Mouse (Mus musculus): ENCODE data around the gene Tpgs1. TPM values are rescaled to one million over a fixed set of nuclear protein-coding genes. Genes with fewer than 3 reads are reported as not detected.

Tpgs1 gene
- polyA plus RNA-seq, 1 experiment from 2014 or later = 124 TPM

DNA sequence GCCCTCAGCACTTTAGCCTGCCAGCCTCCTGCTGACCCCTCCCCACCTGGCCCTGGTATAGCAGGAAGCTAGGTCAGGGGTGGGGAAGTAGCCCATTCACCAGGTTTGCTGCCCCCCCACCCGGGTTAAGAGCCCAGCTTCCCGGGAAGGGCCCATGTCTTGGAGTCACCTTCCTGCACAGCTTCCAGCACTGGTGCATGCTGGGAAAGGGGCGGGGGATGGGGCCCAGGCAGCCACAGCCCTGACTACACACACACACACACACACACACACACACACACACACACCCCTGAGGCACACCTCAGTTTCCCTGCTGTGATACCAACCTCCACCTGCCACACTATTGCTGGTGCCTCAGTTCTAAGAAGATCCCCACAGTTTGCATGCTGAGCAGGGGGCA, 7.3 kb upstream of the Tpgs1 start:
- Histone ChIP-seq H3K36me3 (ENCODE audit: control insufficient read depth, insufficient read depth, low read length) (no peaks in the 10 kb centered on the region), H3K4me1 (ENCODE audit: control insufficient read depth, insufficient read depth, low read depth, low read length) (no peaks in the 10 kb centered on the region), H3K27ac (ENCODE audit: low read depth, low read length) (no peak overlapping the region), H3K9ac (ENCODE audit: low read depth, low read length) (no peak overlapping the region; the same call in 1 of the 2 replicates), H3K9me3 (ENCODE audit: control insufficient read depth, low read length) (no peaks in the 10 kb centered on the region), H3K27me3 (replicated peaks; ENCODE audit: control insufficient read depth, insufficient read depth, low read length) (no peaks in the 10 kb centered on the region), H3K4me2 (ENCODE audit: low read length) (no peak overlapping the region), H3K4me3 (ENCODE audit: low read length) (no peak overlapping the region)
- WGBS = 53% methylated on average over 3 of the region's 3 CpGs
- ATAC-seq = no peak

DNA sequence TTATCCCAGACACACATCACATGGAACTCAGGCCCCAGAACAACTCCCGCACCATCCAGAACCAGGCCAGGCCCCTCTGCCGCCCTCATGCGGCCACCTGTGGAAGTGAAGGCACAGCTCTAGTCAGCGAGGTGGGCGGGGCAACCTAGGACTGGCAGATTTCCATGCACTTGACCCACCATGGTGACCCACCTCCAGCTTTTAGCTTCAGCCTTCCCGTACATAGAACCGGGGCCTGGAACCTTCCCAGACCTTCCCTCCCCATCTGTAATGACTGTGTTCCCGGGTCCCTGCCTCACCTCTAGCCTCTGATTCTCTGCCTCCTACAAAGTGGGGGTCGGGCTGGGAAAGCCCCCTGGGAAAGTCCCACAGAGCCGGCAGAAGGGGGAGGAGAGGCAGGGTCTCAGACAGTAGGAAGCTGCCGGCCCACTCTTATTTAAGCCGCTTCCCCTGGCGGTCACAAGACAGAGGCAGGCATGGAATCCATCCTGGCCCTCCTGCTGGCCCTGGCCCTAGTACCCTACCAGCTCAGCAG, 5.0 kb upstream of the Tpgs1 start, which contains the start of gene Madcam1:
Gene Madcam1 (plus strand): TSS at position 429 of the 535 bp plus-strand sequence.
- no peak within 1 kb of the TSS for H3K4me2 ChIP-seq (ENCODE audit: low read length)
- H3K27me3 ChIP-seq (replicated peaks; ENCODE audit: control insufficient read depth, insufficient read depth, low read length) = no peaks in the 10 kb centered on the region
- H3K9me3 ChIP-seq (ENCODE audit: control insufficient read depth, low read length) = no peaks in the 10 kb centered on the region
- H3K27ac ChIP-seq (ENCODE audit: low read depth, low read length) = no peak within 1 kb of the TSS
- no peak within 1 kb of the TSS for H3K9ac ChIP-seq (ENCODE audit: low read depth, low read length)
- WGBS = 9% methylated on average over 12 of the region's 13 CpGs
- no peak within 1 kb of the TSS for H3K4me3 ChIP-seq (ENCODE audit: low read length)
- peaks cover 7% of the 10 kb centered on the region for H3K4me1 ChIP-seq (ENCODE audit: control insufficient read depth, insufficient read depth, low read depth, low read length)
- ATAC-seq = no peak
- H3K36me3 ChIP-seq (ENCODE audit: control insufficient read depth, insufficient read depth, low read length) = no peaks in the 10 kb centered on the region

DNA sequence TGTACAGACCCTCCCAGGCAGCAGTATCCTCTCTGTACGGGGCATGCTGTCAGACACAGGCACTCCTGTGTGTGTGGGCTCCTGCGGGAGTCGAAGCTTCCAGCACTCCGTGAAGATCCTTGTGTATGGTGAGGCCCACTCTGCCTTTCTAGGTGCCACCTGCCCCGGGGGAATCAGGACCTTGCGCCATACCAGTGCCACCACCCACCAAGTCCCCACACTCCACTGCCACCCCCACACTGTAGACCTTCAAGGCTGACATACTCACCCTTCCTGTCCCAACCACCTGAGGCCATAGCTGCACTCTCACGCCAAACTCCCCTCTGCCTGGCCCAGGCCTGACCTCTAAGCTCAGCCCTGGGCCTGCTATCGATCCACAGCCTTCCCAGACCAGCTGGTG, 4.1 kb upstream of the Tpgs1 start:
- Histone ChIP-seq H3K4me1 (ENCODE audit: control insufficient read depth, insufficient read depth, low read depth, low read length) (peaks cover 7% of the 10 kb centered on the region), H3K4me2 (ENCODE audit: low read length) (no peak overlapping the region), H3K36me3 (ENCODE audit: control insufficient read depth, insufficient read depth, low read length) (no peaks in the 10 kb centered on the region), H3K27me3 (replicated peaks; ENCODE audit: control insufficient read depth, insufficient read depth, low read length) (no peaks in the 10 kb centered on the region), H3K27ac (ENCODE audit: low read depth, low read length) (no peak overlapping the region), H3K9ac (ENCODE audit: low read depth, low read length) (no peak overlapping the region), H3K4me3 (ENCODE audit: low read length) (no peak overlapping the region), H3K9me3 (ENCODE audit: control insufficient read depth, low read length) (no peaks in the 10 kb centered on the region)
- ATAC-seq = no peak
- WGBS = 82% methylated on average over 8 of the region's 8 CpGs

DNA sequence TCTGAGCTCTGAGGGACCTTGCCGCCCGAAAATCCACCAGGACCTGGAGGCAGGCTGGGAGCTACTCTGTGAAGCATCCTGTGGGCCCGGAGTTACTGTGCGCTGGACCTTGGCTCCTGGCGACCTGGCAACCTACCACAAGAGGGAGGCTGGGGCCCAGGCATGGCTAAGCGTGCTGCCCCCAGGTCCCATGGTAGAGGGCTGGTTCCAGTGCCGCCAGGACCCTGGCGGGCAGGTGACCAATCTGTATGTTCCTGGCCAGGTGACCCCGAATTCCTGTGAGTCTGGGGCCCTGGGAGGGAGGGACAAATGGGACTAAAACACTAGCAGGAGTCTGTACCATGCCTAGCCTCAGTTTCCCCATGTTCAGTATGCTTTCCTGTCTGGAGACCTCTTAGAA, 2.7 kb upstream of the Tpgs1 start:
- Histone ChIP-seq H3K9me3 (ENCODE audit: control insufficient read depth, low read length) (no peaks in the 10 kb centered on the region), H3K27ac (ENCODE audit: low read depth, low read length) (no peak overlapping the region), H3K36me3 (ENCODE audit: control insufficient read depth, insufficient read depth, low read length) (no peaks in the 10 kb centered on the region), H3K27me3 (replicated peaks; ENCODE audit: control insufficient read depth, insufficient read depth, low read length) (no peaks in the 10 kb centered on the region), H3K4me2 (ENCODE audit: low read length) (no peak overlapping the region), H3K4me1 (ENCODE audit: control insufficient read depth, insufficient read depth, low read depth, low read length) (peaks cover 19% of the 10 kb centered on the region), H3K9ac (ENCODE audit: low read depth, low read length) (no peak overlapping the region), H3K4me3 (ENCODE audit: low read length) (no peak overlapping the region)
- no peak for ATAC-seq
- 77% methylated on average over 9 of the region's 9 CpGs for WGBS

DNA sequence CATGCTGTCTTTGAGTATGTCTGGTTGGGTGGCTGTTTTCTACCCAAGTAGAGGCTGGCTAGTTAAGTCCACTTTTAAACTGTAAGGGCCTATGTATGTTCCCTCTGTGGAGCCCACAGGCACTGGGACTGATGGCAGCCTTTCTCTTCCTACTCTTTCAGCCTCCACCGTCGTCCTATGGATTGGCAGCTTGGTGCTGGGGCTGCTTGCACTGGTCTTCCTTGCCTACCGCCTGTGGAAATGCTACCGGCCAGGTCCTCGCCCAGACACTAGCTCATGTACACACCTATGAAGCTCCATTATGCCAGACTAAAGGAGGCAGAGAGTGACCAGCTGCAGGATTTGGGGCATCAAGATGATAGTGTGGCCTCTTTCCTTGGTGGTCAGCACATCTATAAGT, 1.1 kb upstream of the Tpgs1 start:
- H3K9ac ChIP-seq (ENCODE audit: low read depth, low read length) = peak overlapping the region; percentile 94
- H3K9me3 ChIP-seq (ENCODE audit: control insufficient read depth, low read length) = no peaks in the 10 kb centered on the region
- peak overlapping the region; percentile 97; the same call in 1 of the 2 replicates for H3K4me3 ChIP-seq (ENCODE audit: low read length)
- WGBS = 78% methylated on average over 5 of the region's 5 CpGs
- no peak for ATAC-seq
- H3K4me2 ChIP-seq (ENCODE audit: low read length) = peak overlapping the region; percentile 96
- peaks cover 19% of the 10 kb centered on the region for H3K4me1 ChIP-seq (ENCODE audit: control insufficient read depth, insufficient read depth, low read depth, low read length)
- H3K36me3 ChIP-seq (ENCODE audit: control insufficient read depth, insufficient read depth, low read length) = no peaks in the 10 kb centered on the region
- H3K27me3 ChIP-seq (replicated peaks; ENCODE audit: control insufficient read depth, insufficient read depth, low read length) = no peaks in the 10 kb centered on the region
- peak overlapping the region; percentile 99 for H3K27ac ChIP-seq (ENCODE audit: low read depth, low read length)

DNA sequence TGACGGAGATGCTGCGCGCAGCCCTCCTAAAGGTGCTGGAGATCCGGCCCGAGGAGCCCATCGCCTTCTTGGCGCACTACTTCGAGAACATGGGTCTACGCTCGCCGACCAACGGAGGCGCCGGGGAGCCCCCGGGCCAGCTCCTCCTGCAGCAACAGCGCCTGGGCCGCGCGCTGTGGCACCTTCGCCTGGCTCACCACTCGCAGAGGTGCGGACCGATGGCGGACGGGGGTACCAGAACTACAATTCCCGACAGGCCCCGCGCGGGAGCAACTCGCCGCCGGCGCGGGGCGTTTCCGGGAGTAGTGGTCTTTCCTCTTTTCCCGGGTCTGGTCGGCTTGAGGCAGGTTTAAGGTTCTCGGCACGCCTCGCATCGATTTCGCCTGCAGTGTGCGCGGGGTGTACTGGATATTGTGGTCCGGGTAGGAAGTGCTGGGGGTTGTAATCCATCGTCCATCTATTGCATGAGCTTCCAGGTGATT, 448 bp downstream of the Tpgs1 start:
- WGBS = 0% methylated on average over 45 of the region's 47 CpGs
- Histone ChIP-seq H3K36me3 (ENCODE audit: control insufficient read depth, insufficient read depth, low read length) (no peaks in the 10 kb centered on the region), H3K9me3 (ENCODE audit: control insufficient read depth, low read length) (no peaks in the 10 kb centered on the region), H3K9ac (ENCODE audit: low read depth, low read length) (peak overlapping the region; percentile 94), H3K4me3 (ENCODE audit: low read length) (peak overlapping the region; percentile 97), H3K4me1 (ENCODE audit: control insufficient read depth, insufficient read depth, low read depth, low read length) (peaks cover 19% of the 10 kb centered on the region), H3K27me3 (replicated peaks; ENCODE audit: control insufficient read depth, insufficient read depth, low read length) (no peaks in the 10 kb centered on the region), H3K27ac (ENCODE audit: low read depth, low read length) (peak overlapping the region; percentile 99), H3K4me2 (ENCODE audit: low read length) (peak overlapping the region; percentile 96)
- ATAC-seq = peak; percentile 70

DNA sequence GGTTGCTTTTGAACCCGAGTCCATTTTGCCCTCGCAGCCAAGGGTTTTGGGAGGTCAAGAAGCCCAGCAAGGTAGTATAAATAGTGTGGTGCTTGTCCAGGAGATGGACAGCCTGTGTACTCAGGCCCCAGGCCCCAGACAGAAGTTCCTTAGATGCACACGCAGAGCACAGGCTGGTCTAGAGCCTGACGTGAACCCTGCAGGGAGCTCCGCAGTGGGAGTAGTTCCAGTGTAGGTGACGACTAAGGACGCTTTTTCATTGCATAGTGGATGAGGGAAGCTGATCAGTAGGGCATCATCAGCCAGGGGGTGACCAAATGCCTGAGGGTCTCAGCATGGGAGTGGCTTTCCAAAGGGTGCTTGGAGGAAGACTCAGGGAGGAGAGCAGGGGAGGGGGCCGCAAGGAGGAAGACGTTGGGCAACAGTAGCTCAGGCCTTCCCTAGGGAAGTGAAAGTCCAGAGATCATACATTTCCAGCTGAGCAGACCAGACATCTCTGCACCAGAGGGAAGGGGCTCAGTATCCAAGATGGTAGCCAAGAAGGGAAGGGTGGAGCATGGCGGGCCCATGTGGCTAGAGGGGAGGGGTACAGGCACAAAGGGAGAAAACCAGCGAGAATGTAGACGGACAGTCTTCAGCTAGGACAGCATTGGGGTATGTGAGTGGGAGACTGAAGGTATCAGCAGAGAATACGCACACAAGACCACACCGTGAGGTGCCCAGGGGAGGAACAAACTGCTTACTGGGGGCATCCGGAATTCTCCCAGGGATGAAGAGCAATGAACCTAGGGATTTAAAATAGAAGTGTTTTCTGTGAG, 1.1 kb downstream of the Tpgs1 start:
- H3K4me3 ChIP-seq (ENCODE audit: low read length) = peak overlapping the region; percentile 97
- H3K4me1 ChIP-seq (ENCODE audit: control insufficient read depth, insufficient read depth, low read depth, low read length) = peaks cover 19% of the 10 kb centered on the region
- WGBS = 35% methylated on average over 15 of the region's 15 CpGs
- peak overlapping the region; percentile 99 for H3K27ac ChIP-seq (ENCODE audit: low read depth, low read length)
- no peaks in the 10 kb centered on the region; the same call in 1 of the 2 replicates for H3K36me3 ChIP-seq (ENCODE audit: control insufficient read depth, insufficient read depth, low read length)
- ATAC-seq = peak; percentile 40
- H3K27me3 ChIP-seq (replicated peaks; ENCODE audit: control insufficient read depth, insufficient read depth, low read length) = no peaks in the 10 kb centered on the region
- peak overlapping the region; percentile 96 for H3K4me2 ChIP-seq (ENCODE audit: low read length)
- H3K9me3 ChIP-seq (ENCODE audit: control insufficient read depth, low read length) = no peaks in the 10 kb centered on the region
- H3K9ac ChIP-seq (ENCODE audit: low read depth, low read length) = peak overlapping the region; percentile 94

DNA sequence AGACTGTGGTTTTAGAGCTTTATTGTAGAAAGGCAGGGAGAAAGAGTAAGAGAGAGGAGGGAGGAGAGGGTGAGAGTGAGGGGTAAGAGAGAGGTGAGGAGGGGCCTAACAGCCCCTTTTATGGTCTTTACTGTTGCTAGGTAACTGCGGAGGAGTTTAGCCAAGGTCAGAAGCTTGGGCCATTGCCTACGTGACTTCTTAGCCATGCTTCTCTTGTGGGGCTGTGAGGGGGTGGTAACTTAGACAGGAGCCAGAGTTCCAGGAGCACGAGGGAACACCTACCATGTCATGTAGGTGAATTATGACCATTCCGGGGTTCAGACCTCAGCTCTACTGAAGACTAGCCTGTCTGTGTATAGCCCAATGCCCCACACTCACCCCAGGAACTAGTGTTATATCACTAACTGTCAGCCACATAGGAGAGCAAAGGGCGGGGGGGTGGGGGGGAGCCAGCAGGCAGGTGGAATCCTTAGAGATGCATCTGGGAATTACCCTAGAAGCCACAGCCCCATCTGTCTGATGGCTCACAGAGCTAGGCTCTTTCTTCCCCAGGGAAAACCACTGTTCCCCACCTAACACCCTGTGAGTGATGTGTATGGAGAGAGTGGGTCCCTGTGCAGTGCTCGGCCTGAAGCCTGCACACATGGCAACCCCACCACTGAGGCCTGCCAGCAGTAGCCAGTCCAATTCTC, 2.4 kb downstream of the Tpgs1 start:
- peak overlapping the region; percentile 96 for H3K4me2 ChIP-seq (ENCODE audit: low read length)
- H3K4me1 ChIP-seq (ENCODE audit: control insufficient read depth, insufficient read depth, low read depth, low read length) = peaks cover 19% of the 10 kb centered on the region
- H3K27me3 ChIP-seq (replicated peaks; ENCODE audit: control insufficient read depth, insufficient read depth, low read length) = no peaks in the 10 kb centered on the region
- no peak for ATAC-seq
- H3K4me3 ChIP-seq (ENCODE audit: low read length) = no peak overlapping the region
- H3K9ac ChIP-seq (ENCODE audit: low read depth, low read length) = no peak overlapping the region
- no peaks in the 10 kb centered on the region for H3K9me3 ChIP-seq (ENCODE audit: control insufficient read depth, low read length)
- H3K27ac ChIP-seq (ENCODE audit: low read depth, low read length) = no peak overlapping the region
- H3K36me3 ChIP-seq (ENCODE audit: control insufficient read depth, insufficient read depth, low read length) = peaks cover 8% of the 10 kb centered on the region
- 65% methylated on average over 6 of the region's 6 CpGs for WGBS

DNA sequence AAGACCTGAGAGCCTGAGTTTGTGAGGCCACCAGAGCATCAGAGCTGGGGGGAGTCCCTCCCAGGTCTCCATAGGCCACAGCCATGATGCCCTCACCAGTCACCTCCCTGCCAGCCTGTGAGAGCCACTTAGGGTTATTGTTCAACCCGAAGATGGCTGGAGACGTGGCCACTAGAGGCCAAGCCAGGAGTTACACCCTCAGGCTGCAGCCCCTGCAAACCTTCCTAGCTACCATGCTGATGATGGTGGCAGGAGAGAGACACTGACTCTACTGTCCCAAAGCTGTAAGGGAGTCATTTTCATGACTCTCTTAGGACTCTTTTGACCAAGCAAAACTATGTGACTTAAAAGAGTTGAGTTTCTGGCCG, 2.9 kb downstream of the Tpgs1 start:
- no peaks in the 10 kb centered on the region for H3K27me3 ChIP-seq (replicated peaks; ENCODE audit: control insufficient read depth, insufficient read depth, low read length)
- H3K27ac ChIP-seq (ENCODE audit: low read depth, low read length) = no peak overlapping the region
- WGBS = 47% methylated on average over 3 of the region's 3 CpGs
- no peak for ATAC-seq
- H3K4me1 ChIP-seq (ENCODE audit: control insufficient read depth, insufficient read depth, low read depth, low read length) = peaks cover 19% of the 10 kb centered on the region
- no peak overlapping the region for H3K4me2 ChIP-seq (ENCODE audit: low read length)
- no peaks in the 10 kb centered on the region for H3K9me3 ChIP-seq (ENCODE audit: control insufficient read depth, low read length)
- peaks cover 10% of the 10 kb centered on the region for H3K36me3 ChIP-seq (ENCODE audit: control insufficient read depth, insufficient read depth, low read length)
- H3K9ac ChIP-seq (ENCODE audit: low read depth, low read length) = no peak overlapping the region
- H3K4me3 ChIP-seq (ENCODE audit: low read length) = no peak overlapping the region
